Mouse (Mus musculus): ENCODE data around the gene Lmo2.
"Not testable (repeated sequence)": the region's sequence is repeated elsewhere in the genome, so short reads cannot be mapped to it uniquely, and the experiment has no call there.

Gene Lmo2

GRCm38 (mm10) chr2:103977716-103978115, 19.9 kb downstream of the Lmo2 start:
- DNase-seq (ENCODE audit: extremely low spot score) = no peak

DNA sequence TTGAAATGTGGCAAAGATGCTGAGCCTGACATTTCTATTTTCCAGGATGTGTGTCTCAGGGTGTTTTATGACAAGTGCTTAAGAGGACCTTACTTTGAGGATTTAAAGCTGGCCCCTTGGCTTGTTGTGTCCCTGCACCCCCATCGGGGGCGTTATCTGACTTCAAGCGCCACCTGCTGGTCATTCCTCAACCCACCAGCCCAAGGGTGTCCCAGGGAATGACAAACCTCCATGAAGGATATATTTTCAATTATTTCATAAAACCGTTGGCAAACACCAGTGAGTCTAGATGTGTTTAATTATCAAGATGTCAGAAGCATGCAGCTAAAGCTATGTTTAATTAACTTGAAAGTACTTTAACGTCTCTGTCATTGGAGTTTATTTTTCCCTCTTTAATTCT, 24.5 kb downstream of the Lmo2 start:
- DNase-seq (ENCODE audit: extremely low spot score) = peak; percentile 72

GRCm38 (mm10) chr2:103983146-103983545, 25.4 kb downstream of the Lmo2 start:
- DNase-seq (ENCODE audit: extremely low spot score) = no peak

DNA sequence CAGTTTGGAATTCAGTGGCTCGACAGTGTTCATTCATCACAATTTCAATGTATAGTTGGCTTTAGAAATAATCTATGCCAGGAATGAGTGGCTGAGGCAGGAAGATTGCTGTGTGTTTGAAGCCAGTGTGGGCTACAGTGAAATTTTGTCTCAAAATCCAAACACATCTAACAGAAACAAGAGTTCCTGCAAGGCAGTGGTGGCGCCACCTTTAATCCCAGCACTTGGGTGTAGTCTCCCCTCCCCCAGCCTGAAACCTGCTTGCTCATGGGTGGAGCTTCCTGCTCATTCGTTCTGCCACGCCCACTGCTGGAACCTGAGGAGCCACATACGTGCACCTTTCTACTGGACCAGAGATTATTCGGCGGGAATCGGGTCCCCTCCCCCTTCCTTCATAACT, 29.8 kb downstream of the Lmo2 start:
- DNase-seq (ENCODE audit: extremely low spot score) = not testable (repeated sequence)

DNA sequence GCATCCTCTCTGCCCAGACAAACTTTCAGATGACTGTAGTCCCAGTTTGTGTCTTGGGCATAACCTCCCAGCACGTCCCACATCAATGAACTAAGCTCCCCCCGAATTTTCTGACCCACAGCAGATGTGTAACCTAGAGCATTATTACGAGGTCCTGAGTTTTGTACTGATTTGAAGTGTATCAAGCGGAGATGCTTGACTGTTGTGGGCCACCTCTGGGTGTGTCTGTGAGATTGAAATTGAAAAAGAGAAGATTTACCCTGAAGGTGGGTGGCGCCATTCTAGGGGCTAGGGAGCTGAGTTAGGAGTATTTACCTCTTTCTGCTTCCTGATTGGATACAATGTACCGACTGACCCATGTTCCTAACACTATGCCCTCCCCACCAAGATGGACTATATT, 31.9 kb downstream of the Lmo2 start:
- DNase-seq (ENCODE audit: extremely low spot score) = no peak

GRCm38 (mm10) chr2:103991303-103991702, 33.5 kb downstream of the Lmo2 start:
- DNase-seq (ENCODE audit: extremely low spot score) = no peak

GRCm38 (mm10) chr2:103992162-103992561, 34.4 kb downstream of the Lmo2 start:
- DNase-seq (ENCODE audit: extremely low spot score) = no peak

- no peak for DNase-seq (ENCODE audit: extremely low spot score)
These were observed 35.0 kb downstream of the Lmo2 start for GRCm38 (mm10) chr2:103992618-103993332.

GRCm38 (mm10) chr2:104001076-104001475, 43.3 kb downstream of the Lmo2 start:
- DNase-seq (ENCODE audit: extremely low spot score) = no peak

DNA sequence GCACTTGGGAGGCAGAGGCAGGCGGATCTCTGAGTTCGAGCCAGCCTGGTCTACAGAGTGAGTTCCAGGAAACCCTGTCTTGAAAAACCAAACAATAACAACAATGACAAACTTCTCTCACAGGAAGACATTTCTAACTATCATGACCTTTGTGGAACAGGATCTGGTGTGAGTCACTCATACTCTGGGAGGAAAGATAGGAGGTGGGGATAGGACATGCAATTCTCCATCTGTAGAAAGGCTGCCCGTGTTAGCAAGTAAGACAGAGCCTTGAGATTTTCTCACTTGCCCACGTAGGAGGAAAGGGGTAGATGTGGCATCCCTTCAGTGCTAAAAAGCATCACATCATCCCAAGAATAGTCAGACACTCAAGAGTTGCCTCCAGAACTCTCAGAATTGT, 44.1 kb downstream of the Lmo2 start:
- no peak for DNase-seq (ENCODE audit: extremely low spot score)

DNA sequence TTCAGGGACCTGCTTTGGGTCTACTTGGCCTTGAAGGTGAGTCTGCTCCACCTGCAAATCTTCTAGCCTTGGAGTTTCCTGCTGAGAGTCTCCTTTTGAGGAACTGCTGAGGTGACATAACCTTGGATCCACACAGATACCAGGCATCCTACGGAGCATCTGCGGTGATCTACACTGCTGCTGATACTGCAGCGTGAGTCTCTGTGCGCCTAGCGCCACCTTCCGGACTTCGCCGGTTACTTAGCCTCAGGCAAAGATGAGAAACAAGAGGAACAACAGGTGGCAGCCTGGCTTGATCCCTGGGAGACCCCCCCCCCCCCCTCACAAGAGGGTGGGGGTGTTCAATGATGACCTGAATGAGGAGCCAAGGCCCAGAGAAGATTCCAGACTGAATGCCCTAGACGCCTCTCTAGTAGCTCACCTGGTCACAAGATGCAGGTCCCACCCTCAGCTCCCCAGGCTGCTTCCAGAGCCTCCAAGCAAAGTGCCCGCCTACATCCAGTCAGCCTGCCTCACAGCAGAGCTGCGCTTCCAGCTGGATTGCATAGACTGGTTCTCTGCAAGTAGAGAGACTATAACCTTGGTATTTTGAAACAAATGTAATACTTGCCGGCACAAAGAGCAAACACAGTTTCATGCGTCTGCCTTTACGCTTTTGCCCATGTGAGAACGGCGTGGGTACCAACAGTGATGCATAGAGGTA, 45.1 kb downstream of the Lmo2 start:
- peak; percentile 48 for DNase-seq (ENCODE audit: extremely low spot score)

DNA sequence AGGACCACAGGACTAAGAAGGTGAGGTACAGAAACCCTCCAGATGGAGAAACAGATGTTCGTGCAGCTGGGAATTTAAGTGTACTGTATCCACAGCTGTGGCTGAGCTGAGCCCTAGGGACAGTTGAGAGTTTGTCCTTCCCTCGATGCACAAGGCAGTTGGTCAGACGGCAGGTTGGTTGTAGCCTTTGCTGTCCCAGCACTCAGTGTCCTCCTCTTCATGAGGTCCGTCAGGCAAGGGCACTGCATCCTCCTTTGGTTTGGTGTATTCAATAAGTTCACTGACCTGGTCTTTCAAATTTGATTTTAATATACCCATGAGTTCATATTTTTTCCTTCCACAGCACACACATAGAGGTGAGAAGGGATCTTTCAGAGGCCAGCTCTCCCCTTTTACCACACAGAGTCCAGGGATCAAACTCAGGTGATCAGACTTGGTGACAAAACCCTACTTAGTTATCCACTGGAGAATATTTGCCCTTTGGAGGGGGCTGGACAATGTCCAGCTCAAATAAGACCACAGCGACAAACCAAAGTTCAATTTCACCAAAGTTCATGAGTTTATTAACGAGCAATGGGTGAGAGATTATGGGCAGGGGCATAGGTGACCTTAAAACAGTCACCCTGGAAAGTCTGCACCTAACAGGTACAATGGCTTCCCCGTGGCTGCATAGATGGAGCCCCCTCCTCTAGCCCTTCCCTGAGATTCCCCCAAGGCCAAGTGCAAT, 50.2 kb downstream of the Lmo2 start:
- DNase-seq (ENCODE audit: extremely low spot score) = no peak

DNA sequence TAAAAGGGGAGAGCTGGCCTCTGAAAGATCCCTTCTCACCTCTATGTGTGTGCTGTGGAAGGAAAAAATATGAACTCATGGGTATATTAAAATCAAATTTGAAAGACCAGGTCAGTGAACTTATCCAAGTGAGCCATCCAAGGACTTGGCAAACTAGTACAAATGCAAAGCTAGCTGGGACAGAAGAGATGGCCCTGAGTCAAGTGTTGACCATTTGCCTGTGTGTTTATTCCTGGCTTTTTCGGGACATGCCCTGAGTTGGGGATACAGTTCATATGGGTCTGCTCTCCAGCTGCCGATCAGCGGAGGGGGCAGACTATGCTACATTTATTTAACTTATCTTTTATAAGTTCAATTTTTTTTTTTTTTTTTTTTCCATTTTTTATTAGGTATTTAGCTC, 51.1 kb downstream of the Lmo2 start:
- DNase-seq (ENCODE audit: extremely low spot score) = not testable (repeated sequence)

DNA sequence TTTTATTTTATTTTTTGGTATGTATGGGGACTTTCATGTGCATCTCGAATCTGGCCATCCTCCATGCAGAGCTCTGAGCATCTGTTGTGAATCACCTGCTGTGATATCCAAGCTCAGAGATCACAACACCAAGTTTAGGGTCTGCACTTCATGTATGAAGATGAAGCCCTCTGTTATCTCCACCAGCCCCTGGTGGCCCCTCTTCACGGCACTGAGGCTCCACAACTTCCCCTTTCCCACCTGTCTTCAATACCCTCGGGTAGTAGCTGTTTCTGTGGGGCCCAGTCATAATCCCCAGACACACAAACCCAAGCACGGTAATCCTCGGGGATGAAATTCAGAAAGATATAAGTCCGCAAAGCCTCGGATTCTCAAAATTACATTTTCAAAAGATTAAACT, 65.3 kb downstream of the Lmo2 start:
- DNase-seq (ENCODE audit: extremely low spot score) = no peak

DNA sequence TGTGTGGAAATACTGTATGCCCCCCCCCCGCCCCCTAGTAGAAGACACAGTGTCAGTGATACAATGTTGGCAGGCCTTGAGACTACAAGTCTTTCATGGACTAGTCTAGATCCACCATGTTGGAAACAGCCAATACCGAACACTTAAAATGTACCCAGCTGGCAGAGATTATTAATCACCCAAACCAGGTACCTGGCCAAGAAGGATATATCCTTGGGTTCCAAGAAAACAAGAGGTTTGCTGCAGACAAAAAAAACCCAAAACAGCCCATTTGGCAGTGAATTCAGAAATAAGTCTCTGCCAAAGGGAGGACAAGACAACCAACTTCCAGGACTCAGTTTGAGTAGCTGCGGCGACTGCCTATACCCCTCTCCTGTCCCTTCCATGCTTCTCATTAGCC, 66.9 kb downstream of the Lmo2 start:
- DNase-seq (ENCODE audit: extremely low spot score) = no peak

DNA sequence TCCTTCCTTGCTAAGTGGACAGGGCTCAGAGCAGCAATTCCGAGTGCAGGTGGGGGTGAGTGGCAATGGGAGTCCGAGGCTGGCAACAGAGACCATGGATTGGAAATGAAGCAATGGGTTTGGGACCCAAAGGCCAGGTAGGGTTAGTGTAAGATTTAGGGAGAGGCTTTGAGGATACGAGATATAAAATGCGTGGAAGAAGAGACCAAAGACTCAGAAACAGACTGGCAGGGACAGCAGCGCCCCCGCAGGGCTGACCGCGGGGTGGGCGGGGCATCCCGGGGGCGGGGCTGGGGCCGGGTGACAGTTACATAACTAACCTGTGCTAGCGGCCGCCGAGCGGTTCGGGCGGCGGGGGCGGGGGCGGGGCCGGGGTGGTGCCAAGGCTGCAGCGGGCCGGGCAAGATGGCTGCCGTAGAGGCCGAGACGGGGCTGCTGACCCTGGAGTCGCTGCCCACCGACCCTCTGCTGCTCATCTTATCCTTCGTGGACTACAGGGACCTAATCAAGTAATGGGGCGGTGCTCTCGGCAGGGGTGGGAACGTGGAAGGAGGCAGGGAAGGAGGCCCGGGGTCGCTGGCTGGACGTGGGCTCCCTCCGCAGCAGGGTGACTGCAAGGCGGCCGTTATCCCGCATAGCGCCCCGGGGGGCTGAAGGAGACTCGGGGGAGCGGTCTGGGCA, 69.8 kb downstream of the Lmo2 start, which contains the start of gene Fbxo3:
Fbxo3 (plus strand) TSS at position 264 of the 681 bp plus-strand sequence.
- peak; percentile 93 for DNase-seq (ENCODE audit: extremely low spot score)

- DNase-seq (ENCODE audit: extremely low spot score) = peak; percentile 3
These were observed 70.4 kb downstream of the Lmo2 start, which contains the start of gene 4931422A03Rik for GRCm38 (mm10) chr2:104028139-104028723. Gene 4931422A03Rik, minus strand, starts transcription at chr2:104028361.

DNA sequence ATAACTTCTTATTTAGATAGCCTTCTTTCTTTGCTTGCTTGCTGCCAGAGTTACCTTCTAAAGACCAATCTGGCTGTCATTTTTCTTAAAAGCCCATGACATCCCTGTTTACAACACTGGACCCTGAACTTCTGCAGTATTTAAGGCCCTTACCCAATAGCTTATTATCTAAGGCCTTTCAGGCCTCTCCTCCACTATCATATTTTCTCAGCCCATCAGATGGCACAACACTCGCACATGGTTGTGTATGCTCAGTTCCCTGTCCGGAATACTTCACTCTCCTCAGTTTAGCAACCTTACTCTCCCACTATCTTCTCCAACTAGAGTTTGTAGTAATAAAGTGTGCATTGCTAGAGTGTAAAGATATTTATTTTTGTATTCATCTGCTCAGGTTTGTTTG, 71.3 kb downstream of the Lmo2 start:
- DNase-seq (ENCODE audit: extremely low spot score) = no peak

- no peak for DNase-seq (ENCODE audit: extremely low spot score)
These were observed 72.6 kb downstream of the Lmo2 start for GRCm38 (mm10) chr2:104030381-104030780.
